Mouse (Mus musculus): ENCODE results near the gene Gm3020. TPM values are rescaled to one million over a fixed set of nuclear protein-coding genes. Genes with fewer than 3 reads are reported as not detected.
"Not testable (repeated sequence)": the region's sequence is repeated elsewhere in the genome, so short reads cannot be mapped to it uniquely, and the experiment has no call there.

The Gm3020 gene
- total RNA-seq (2012; rRNA removed) (not detected in 2 replicates), total RNA-seq (2014; rRNA removed) (not detected in 2 replicates), polyA plus RNA-seq (2012; ENCODE audit: insufficient read length, low read depth) (not detected in 2 replicates)

GRCm38 (mm10) chr14:3651730-3652129 lies at the start of gene Gm3020:
TSS of gene Gm3020 (plus strand) at chr14:3652030.
- H3K4me3 ChIP-seq (replicated peaks in 1 of 3; ENCODE audit: low read depth in 2 of 3, low read length in 2 of 3, poor library complexity in 1 of 3); DNase-seq (ENCODE audit: extremely low read depth); H3K4me1 ChIP-seq (ENCODE audit: control insufficient read depth in 1 of 2, insufficient read depth in 2 of 2); H3K9ac ChIP-seq (ENCODE audit: insufficient read depth, low read depth); dilution Hi-C loops (cut with MboI; ENCODE audit: extremely low pct_ligation_motif_present, extremely low pct_unique_long_range_greater_than_20kb, low sequenced_read_pairs); H3K27me3 ChIP-seq (replicated peaks); in situ Hi-C loops (cut with MboI; ENCODE audit: low pct_ligation_motif_present, low pct_unique_long_range_greater_than_20kb, low sequenced_read_pairs); H3K4me2 ChIP-seq (ENCODE audit: insufficient read depth, low read depth, poor library complexity, severe bottlenecking); H3K9me3 ChIP-seq (replicated peaks; ENCODE audit: low read length); H3K27ac ChIP-seq (ENCODE audit: insufficient read depth, low read depth); H3K79me2 ChIP-seq (replicated peaks; ENCODE audit: control insufficient read depth, extremely low read depth, insufficient read depth, poor library complexity, severe bottlenecking); H3K36me3 ChIP-seq (replicated peaks in 1 of 2; ENCODE audit: control insufficient read depth in 1 of 2, insufficient read depth in 1 of 2, low read length in 1 of 2): not testable (repeated sequence)

- H3K4me2 ChIP-seq (ENCODE audit: insufficient read depth, low read depth, poor library complexity, severe bottlenecking); H3K36me3 ChIP-seq (replicated peaks in 1 of 2; ENCODE audit: control insufficient read depth in 1 of 2, insufficient read depth in 1 of 2, low read length in 1 of 2); DNase-seq (ENCODE audit: extremely low read depth); H3K27me3 ChIP-seq (replicated peaks); dilution Hi-C loops (cut with MboI; ENCODE audit: extremely low pct_ligation_motif_present, extremely low pct_unique_long_range_greater_than_20kb, low sequenced_read_pairs); in situ Hi-C loops (cut with MboI; ENCODE audit: low pct_ligation_motif_present, low pct_unique_long_range_greater_than_20kb, low sequenced_read_pairs); H3K27ac ChIP-seq (ENCODE audit: insufficient read depth, low read depth); H3K79me2 ChIP-seq (replicated peaks; ENCODE audit: control insufficient read depth, extremely low read depth, insufficient read depth, poor library complexity, severe bottlenecking); H3K4me3 ChIP-seq (replicated peaks in 1 of 3; ENCODE audit: low read depth in 2 of 3, low read length in 2 of 3, poor library complexity in 1 of 3); H3K4me1 ChIP-seq (ENCODE audit: control insufficient read depth in 1 of 2, insufficient read depth in 2 of 2); H3K9me3 ChIP-seq (replicated peaks; ENCODE audit: low read length); H3K9ac ChIP-seq (ENCODE audit: insufficient read depth, low read depth): not testable (repeated sequence)
Observed at GRCm38 (mm10) chr14:3634212-3634611, 17.6 kb upstream of the Gm3020 start, which contains the start of gene Gm3012. TSS of gene Gm3012 (plus strand) at chr14:3634512.

- in situ Hi-C loops (cut with MboI; ENCODE audit: low pct_ligation_motif_present, low pct_unique_long_range_greater_than_20kb, low sequenced_read_pairs); H3K9me3 ChIP-seq (replicated peaks; ENCODE audit: low read length); H3K4me3 ChIP-seq (replicated peaks in 1 of 3; ENCODE audit: low read depth in 2 of 3, low read length in 2 of 3, poor library complexity in 1 of 3); dilution Hi-C loops (cut with MboI; ENCODE audit: extremely low pct_ligation_motif_present, extremely low pct_unique_long_range_greater_than_20kb, low sequenced_read_pairs); H3K4me1 ChIP-seq (ENCODE audit: control insufficient read depth in 1 of 2, insufficient read depth in 2 of 2); H3K36me3 ChIP-seq (replicated peaks in 1 of 2; ENCODE audit: control insufficient read depth in 1 of 2, insufficient read depth in 1 of 2, low read length in 1 of 2); DNase-seq (ENCODE audit: extremely low read depth); H3K27ac ChIP-seq (ENCODE audit: insufficient read depth, low read depth); H3K79me2 ChIP-seq (replicated peaks; ENCODE audit: control insufficient read depth, extremely low read depth, insufficient read depth, poor library complexity, severe bottlenecking); H3K9ac ChIP-seq (ENCODE audit: insufficient read depth, low read depth); H3K4me2 ChIP-seq (ENCODE audit: insufficient read depth, low read depth, poor library complexity, severe bottlenecking); H3K27me3 ChIP-seq (replicated peaks): not testable (repeated sequence)
Observed at GRCm38 (mm10) chr14:3688483-3688882, 36.7 kb downstream of the Gm3020 start, which contains the start of gene Gm3043. TSS of gene Gm3043 (plus strand) at chr14:3688783.

Other genes starting within 250 kb of the Gm3020 start
- not detected in 2 replicates for gene Gm10409, start 239.4 kb upstream of the Gm3020 start, total RNA-seq (2012; rRNA removed)
- not detected in 2 replicates for gene Gm10409, start 239.4 kb upstream of the Gm3020 start, total RNA-seq (2014; rRNA removed)
- gene Gm10409, start 239.4 kb upstream of the Gm3020 start, polyA plus RNA-seq (2012; ENCODE audit: insufficient read length, low read depth), result not detected in 2 replicates
- not detected in 2 replicates for gene Gm3005, start 223.9 kb upstream of the Gm3020 start, total RNA-seq (2012; rRNA removed)
- not detected in 2 replicates for gene Gm3005, start 223.9 kb upstream of the Gm3020 start, total RNA-seq (2014; rRNA removed)
- 0.16 TPM in 1 of 2 replicates, not detected in the other for gene Gm3005, start 223.9 kb upstream of the Gm3020 start, polyA plus RNA-seq (2012; ENCODE audit: insufficient read length, low read depth)
- not detected in 2 replicates for gene Gm10408, start 202.7 kb upstream of the Gm3020 start, total RNA-seq (2012; rRNA removed)
- not detected in 2 replicates for gene Gm10408, start 202.7 kb upstream of the Gm3020 start, total RNA-seq (2014; rRNA removed)
- not detected in 2 replicates for gene Gm10408, start 202.7 kb upstream of the Gm3020 start, polyA plus RNA-seq (2012; ENCODE audit: insufficient read length, low read depth)
- gene Gm3012, start 17.5 kb upstream of the Gm3020 start, total RNA-seq (2012; rRNA removed), result not detected in 2 replicates
- gene Gm3012, start 17.5 kb upstream of the Gm3020 start, total RNA-seq (2014; rRNA removed), result not detected in 2 replicates
- not detected in 2 replicates for gene Gm3012, start 17.5 kb upstream of the Gm3020 start, polyA plus RNA-seq (2012; ENCODE audit: insufficient read length, low read depth)
- gene Gm3043, start 36.8 kb downstream of the Gm3020 start, total RNA-seq (2012; rRNA removed), result not detected in 2 replicates
- gene Gm3043, start 36.8 kb downstream of the Gm3020 start, total RNA-seq (2014; rRNA removed), result not detected in 2 replicates
- gene Gm3043, start 36.8 kb downstream of the Gm3020 start, polyA plus RNA-seq (2012; ENCODE audit: insufficient read length, low read depth), result not detected in 2 replicates
- gene Gm3002, start 158.0 kb downstream of the Gm3020 start, total RNA-seq (2012; rRNA removed), result not detected in 2 replicates
- not detected in 2 replicates for gene Gm3002, start 158.0 kb downstream of the Gm3020 start, total RNA-seq (2014; rRNA removed)
- gene Gm3002, start 158.0 kb downstream of the Gm3020 start, polyA plus RNA-seq (2012; ENCODE audit: insufficient read length, low read depth), result not detected in 2 replicates
- gene Gm3033, start 194.2 kb downstream of the Gm3020 start, total RNA-seq (2012; rRNA removed), result not detected in 2 replicates
- not detected in 2 replicates for gene Gm3033, start 194.2 kb downstream of the Gm3020 start, total RNA-seq (2014; rRNA removed)
- gene Gm3033, start 194.2 kb downstream of the Gm3020 start, polyA plus RNA-seq (2012; ENCODE audit: insufficient read length, low read depth), result not detected in 2 replicates
- gene Gm2916, start 232.1 kb downstream of the Gm3020 start, total RNA-seq (2012; rRNA removed), result not detected in 2 replicates
- not detected in 2 replicates for gene Gm2916, start 232.1 kb downstream of the Gm3020 start, total RNA-seq (2014; rRNA removed)
- not detected in 2 replicates for gene Gm2916, start 232.1 kb downstream of the Gm3020 start, polyA plus RNA-seq (2012; ENCODE audit: insufficient read length, low read depth)